Mouse (Mus musculus) embryonic fibroblast, embryonic 13.5 days (primary cell): ENCODE data around the gene Acp5.

Experiments used
- CTCF ChIP-seq: IDR thresholded peaks from 2 replicates; pipeline ENCODE4 v1.5.1; 2011; ENCODE audit warnings: mild to moderate bottlenecking, control low read depth, low read length, moderate library complexity, borderline replicate concordance; ENCODE audit not compliant: insufficient read depth
- POLR2A ChIP-seq: IDR thresholded peaks from 2 replicates; pipeline ENCODE4 v1.6.1; 2011; ENCODE audit warnings: low read depth, mild to moderate bottlenecking, control low read depth, low read length, moderate library complexity

DNA sequence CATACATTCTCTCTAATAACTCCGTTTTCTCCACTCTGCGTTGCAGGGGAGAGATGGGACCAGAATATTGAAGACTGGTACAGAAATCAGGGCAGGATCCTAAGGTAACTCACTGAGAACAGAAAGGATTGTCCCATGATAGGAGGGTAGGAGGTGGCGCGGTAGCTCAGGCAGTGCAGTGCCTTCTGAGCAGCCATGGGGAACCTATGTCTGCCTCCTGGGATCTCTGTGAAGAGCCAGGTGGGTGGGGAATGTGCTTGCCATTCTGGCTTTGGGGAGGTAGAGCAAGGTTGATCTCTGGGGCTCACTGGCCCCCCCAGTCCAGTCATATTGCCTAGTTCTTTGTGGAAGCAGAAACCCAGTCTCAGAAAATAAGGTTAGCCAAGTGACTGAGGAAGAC lies 32.2 kb upstream of the Acp5 start:
- TF ChIP-seq POLR2A (no peak), CTCF (no peak)
